ENCODE assay signal across 8 mouse cellular contexts in the genomic region with DNA sequence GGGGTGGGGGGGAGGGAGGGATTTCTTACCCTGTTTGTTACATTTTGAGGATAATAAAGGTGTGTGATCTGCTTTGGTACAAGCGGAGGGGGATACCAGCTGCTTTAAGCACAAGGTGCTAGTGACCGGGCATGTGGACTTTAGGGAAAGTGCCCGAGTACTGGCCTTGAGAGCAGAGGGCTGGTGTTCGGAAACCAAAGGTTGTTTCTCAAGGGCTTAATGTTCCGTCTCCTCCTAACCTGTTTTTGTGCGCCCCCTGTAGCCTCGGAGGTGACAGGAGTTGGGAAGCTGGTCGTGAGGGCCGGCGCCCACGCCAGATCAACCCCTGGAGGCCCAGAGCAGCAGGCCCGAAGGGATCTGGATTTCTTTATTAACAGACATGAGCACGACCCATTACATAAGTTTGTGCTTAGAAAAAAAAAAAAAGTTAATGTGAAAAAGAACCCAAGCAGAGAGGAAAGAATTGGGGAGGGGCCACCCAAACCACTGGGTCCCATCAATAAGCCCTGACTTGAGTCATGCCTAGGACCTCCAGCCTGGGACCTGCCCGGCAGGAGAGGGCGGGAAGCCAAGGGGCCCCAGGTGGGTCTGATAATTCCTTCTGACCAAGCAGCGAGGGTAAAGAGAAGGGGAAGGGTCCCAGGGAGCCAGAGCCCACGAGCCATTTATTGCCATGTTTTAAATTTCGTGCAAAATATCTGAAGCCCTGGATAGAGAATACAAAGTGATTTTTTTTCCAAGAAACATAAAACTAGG. TPM values are rescaled to one million over a fixed set of nuclear protein-coding genes. Genes with fewer than 3 reads are reported as not detected.
DNase-seq lines count a peak whose midpoint lies in the region; ATAC-seq and TF ChIP-seq lines count a peak whose summit lies in the region.

No protein-coding gene starts in this region.

- H3K36me3 ChIP-seq in lung, embryonic 16.5 days (ENCODE audit: control insufficient read depth, insufficient read depth, low read length): peaks cover 10% of the 10 kb centered on the region
- H3K36me3 ChIP-seq in hindbrain, embryonic 11.5 days (ENCODE audit: control insufficient read depth, insufficient read depth, low read length): peaks cover 13% of the 10 kb centered on the region
- peaks cover 58% of the 10 kb centered on the region for H3K36me3 ChIP-seq in midbrain, embryonic 13.5 days

- peaks cover 8% of the 10 kb centered on the region for H3K4me1 ChIP-seq in lung, embryonic 16.5 days (replicated peaks; ENCODE audit: control insufficient read depth, insufficient read depth, low read length)
- peaks cover 10% of the 10 kb centered on the region for H3K4me1 ChIP-seq in cortical plate, adult 2 months (ENCODE audit: control insufficient read depth, insufficient read depth, low read length)
- peaks cover 42% of the 10 kb centered on the region for H3K4me1 ChIP-seq in hindbrain, embryonic 11.5 days (replicated peaks; ENCODE audit: control insufficient read depth, insufficient read depth, low read length)
- H3K4me1 ChIP-seq in midbrain, embryonic 13.5 days (replicated peaks): peaks cover 92% of the 10 kb centered on the region

- H3K9ac ChIP-seq in lung, embryonic 16.5 days (ENCODE audit: low read length): peak overlapping the region; percentile 63
- H3K9ac ChIP-seq in hindbrain, embryonic 11.5 days (ENCODE audit: low read depth, low read length): peak overlapping the region; percentile 83
- peak overlapping the region; percentile 89 for H3K9ac ChIP-seq in midbrain, embryonic 13.5 days (replicated peaks)

- peak; percentile 13; the same call in 1 of the 2 replicates for TF ChIP-seq POLR2A in cortical plate, adult 2 months (IDR thresholded peaks at IDR 0.05; ENCODE audit: extremely low read depth, insufficient read depth, low read length)

- H3K9me3 ChIP-seq in lung, embryonic 16.5 days (ENCODE audit: control insufficient read depth, low read length): no peaks in the 10 kb centered on the region
- H3K9me3 ChIP-seq in hindbrain, embryonic 11.5 days (ENCODE audit: control insufficient read depth, low read length): no peaks in the 10 kb centered on the region
- H3K9me3 ChIP-seq in midbrain, embryonic 13.5 days: no peaks in the 10 kb centered on the region

- no peak overlapping the region for H3K27ac ChIP-seq in lung, embryonic 16.5 days (ENCODE audit: low read length)
- H3K27ac ChIP-seq in cortical plate, adult 2 months (ENCODE audit: insufficient read depth, low read length): no peak overlapping the region
- peak overlapping the region; percentile 89 for H3K27ac ChIP-seq in hindbrain, embryonic 11.5 days (ENCODE audit: low read depth, low read length)
- peak overlapping the region; percentile 95 for H3K27ac ChIP-seq in midbrain, embryonic 13.5 days

- 34% methylated on average over 18 of the region's 18 CpGs for WGBS in lung, embryonic 16.5 days
- 18% methylated on average over 18 of the region's 18 CpGs for WGBS in hindbrain, embryonic 11.5 days
- 19% methylated on average over 18 of the region's 18 CpGs for WGBS in midbrain, embryonic 13.5 days

- peak overlapping the region; percentile 97 for H3K4me2 ChIP-seq in lung, embryonic 16.5 days (ENCODE audit: low read depth, low read length)
- peak overlapping the region; percentile 99 for H3K4me2 ChIP-seq in hindbrain, embryonic 11.5 days (replicated peaks; ENCODE audit: low read depth, low read length)
- H3K4me2 ChIP-seq in midbrain, embryonic 13.5 days (replicated peaks): peak overlapping the region; percentile 97

- H3K4me3 ChIP-seq in lung, embryonic 16.5 days (ENCODE audit: low read length): peak overlapping the region; percentile 59
- peak overlapping the region; percentile 48 for H3K4me3 ChIP-seq in cortical plate, adult 2 months (ENCODE audit: insufficient read depth, low read length)
- peak overlapping the region; percentile 49 for H3K4me3 ChIP-seq in hindbrain, embryonic 11.5 days (ENCODE audit: low read depth, low read length)
- peak overlapping the region; percentile 51 for H3K4me3 ChIP-seq in midbrain, embryonic 13.5 days (replicated peaks)

- ATAC-seq in lung, embryonic 16.5 days (ENCODE audit: low read depth): no peak
- ATAC-seq in hindbrain, embryonic 11.5 days (ENCODE audit: low FRiP score): no peak
- ATAC-seq in midbrain, embryonic 13.5 days: no peak

- no peak for TF ChIP-seq CTCF in cortical plate, adult 2 months (IDR thresholded peaks at IDR 0.05; ENCODE audit: extremely low read depth, insufficient read depth, low read length)

- DNase-seq in lung, postnatal 36 days: no peak
- DNase-seq in hindbrain, embryonic 11.5 days (ENCODE audit: low spot score): peak; percentile 67
- DNase-seq in ovary, postnatal 36 days (ENCODE audit: low spot score): no peak
- no peak for DNase-seq in B cell, adult 2 months
- no peak for DNase-seq in kidney, adult 11 months

- peaks cover 3% of the 10 kb centered on the region; the same call in 1 of the 2 replicates for H3K27me3 ChIP-seq in lung, embryonic 16.5 days (ENCODE audit: control insufficient read depth, insufficient read depth, low read depth, low read length)
- 0 out of 2 replicates have a peak, but pooled peaks cover 3% of the 10 kb centered on the region for H3K27me3 ChIP-seq in hindbrain, embryonic 11.5 days (ENCODE audit: control insufficient read depth, insufficient read depth, low read length)
- no peaks in the 10 kb centered on the region for H3K27me3 ChIP-seq in midbrain, embryonic 13.5 days

RNA-seq across cellular contexts. Expression of gene Prr7, which starts 9.2 kb away (rescaled TPM):
- 0.25 and 0.46 TPM in 2 replicates for polyA plus RNA-seq in lung, embryonic 16.5 days (2015; fragmentation: Nextera tagmentation; extraction: Ambion mirVana)
- 68.1 and 73.5 TPM in 2 replicates for polyA plus RNA-seq in cortical plate, adult 2 months (2012; rRNA removed)
- polyA plus RNA-seq in hindbrain, embryonic 11.5 days (2014; fragmentation: Nextera tagmentation; extraction: Ambion mirVana): 2.4 and 2.5 TPM in 2 replicates
- 2.3 and 2.8 TPM in 2 replicates for polyA plus RNA-seq in midbrain, embryonic 13.5 days (2015; fragmentation: Nextera tagmentation; extraction: Ambion mirVana)

RNA-seq across cellular contexts. Expression of gene Dbn1, which starts 14.7 kb away (rescaled TPM):
- 100 and 115 TPM in 2 replicates for polyA plus RNA-seq in lung, embryonic 16.5 days (2015; fragmentation: Nextera tagmentation; extraction: Ambion mirVana)
- polyA plus RNA-seq in cortical plate, adult 2 months (2012; rRNA removed): 336 and 368 TPM in 2 replicates
- polyA plus RNA-seq in hindbrain, embryonic 11.5 days (2014; fragmentation: Nextera tagmentation; extraction: Ambion mirVana): 277 and 314 TPM in 2 replicates
- polyA plus RNA-seq in midbrain, embryonic 13.5 days (2015; fragmentation: Nextera tagmentation; extraction: Ambion mirVana): 655 and 674 TPM in 2 replicates

RNA-seq across cellular contexts. Expression of gene Grk6, which starts 28.4 kb away (rescaled TPM):
- polyA plus RNA-seq in lung, embryonic 16.5 days (2015; fragmentation: Nextera tagmentation; extraction: Ambion mirVana): 13.6 and 15.5 TPM in 2 replicates
- 75.3 and 80.1 TPM in 2 replicates for polyA plus RNA-seq in cortical plate, adult 2 months (2012; rRNA removed)
- polyA plus RNA-seq in hindbrain, embryonic 11.5 days (2014; fragmentation: Nextera tagmentation; extraction: Ambion mirVana): 37.6 and 52.3 TPM in 2 replicates
- polyA plus RNA-seq in midbrain, embryonic 13.5 days (2015; fragmentation: Nextera tagmentation; extraction: Ambion mirVana): 26.8 and 35.7 TPM in 2 replicates

RNA-seq across cellular contexts. Expression of gene Pdlim7, which starts 40.2 kb away (rescaled TPM):
- polyA plus RNA-seq in lung, embryonic 16.5 days (2015; fragmentation: Nextera tagmentation; extraction: Ambion mirVana): 138 and 152 TPM in 2 replicates
- polyA plus RNA-seq in cortical plate, adult 2 months (2012; rRNA removed): 168 and 171 TPM in 2 replicates
- polyA plus RNA-seq in hindbrain, embryonic 11.5 days (2014; fragmentation: Nextera tagmentation; extraction: Ambion mirVana): 135 and 152 TPM in 2 replicates
- polyA plus RNA-seq in midbrain, embryonic 13.5 days (2015; fragmentation: Nextera tagmentation; extraction: Ambion mirVana): 145 and 159 TPM in 2 replicates

RNA-seq across cellular contexts. Expression of gene F12, which starts 46.7 kb away (rescaled TPM):
- polyA plus RNA-seq in lung, embryonic 16.5 days (2015; fragmentation: Nextera tagmentation; extraction: Ambion mirVana): 0.23 and 2.7 TPM in 2 replicates
- 0.63 and 1.0 TPM in 2 replicates for polyA plus RNA-seq in cortical plate, adult 2 months (2012; rRNA removed)
- 0.28 TPM in 1 of 2 replicates, not detected in the other for polyA plus RNA-seq in hindbrain, embryonic 11.5 days (2014; fragmentation: Nextera tagmentation; extraction: Ambion mirVana)
- not detected in 2 replicates for polyA plus RNA-seq in midbrain, embryonic 13.5 days (2015; fragmentation: Nextera tagmentation; extraction: Ambion mirVana)

Comparison
In these comparisons a context has a peak if more than half of its experiments do, and no peak if none do; other contexts are left out.
1. H3K27ac ChIP-seq: peak in hindbrain, embryonic 11.5 days (single experiment) and midbrain, embryonic 13.5 days (single experiment); none in lung, embryonic 16.5 days (single experiment) and cortical plate, adult 2 months (single experiment).
2. RNA of gene Prr7, which starts 9.2 kb away (polyA plus RNA-seq): 68.1 to 73.5 TPM in cortical plate, adult 2 months; 2.3 to 2.8 TPM in midbrain, embryonic 13.5 days, 2.4 to 2.5 TPM in hindbrain, embryonic 11.5 days and 0.25 to 0.46 TPM in lung, embryonic 16.5 days; every median in the first group is over 10 times any median in the second.
3. Peak in every context shown above with its lines, with median percentiles within 50 percentile points of each other: H3K4me2 ChIP-seq, H3K4me3 ChIP-seq and H3K9ac ChIP-seq.